In the genomic region with DNA sequence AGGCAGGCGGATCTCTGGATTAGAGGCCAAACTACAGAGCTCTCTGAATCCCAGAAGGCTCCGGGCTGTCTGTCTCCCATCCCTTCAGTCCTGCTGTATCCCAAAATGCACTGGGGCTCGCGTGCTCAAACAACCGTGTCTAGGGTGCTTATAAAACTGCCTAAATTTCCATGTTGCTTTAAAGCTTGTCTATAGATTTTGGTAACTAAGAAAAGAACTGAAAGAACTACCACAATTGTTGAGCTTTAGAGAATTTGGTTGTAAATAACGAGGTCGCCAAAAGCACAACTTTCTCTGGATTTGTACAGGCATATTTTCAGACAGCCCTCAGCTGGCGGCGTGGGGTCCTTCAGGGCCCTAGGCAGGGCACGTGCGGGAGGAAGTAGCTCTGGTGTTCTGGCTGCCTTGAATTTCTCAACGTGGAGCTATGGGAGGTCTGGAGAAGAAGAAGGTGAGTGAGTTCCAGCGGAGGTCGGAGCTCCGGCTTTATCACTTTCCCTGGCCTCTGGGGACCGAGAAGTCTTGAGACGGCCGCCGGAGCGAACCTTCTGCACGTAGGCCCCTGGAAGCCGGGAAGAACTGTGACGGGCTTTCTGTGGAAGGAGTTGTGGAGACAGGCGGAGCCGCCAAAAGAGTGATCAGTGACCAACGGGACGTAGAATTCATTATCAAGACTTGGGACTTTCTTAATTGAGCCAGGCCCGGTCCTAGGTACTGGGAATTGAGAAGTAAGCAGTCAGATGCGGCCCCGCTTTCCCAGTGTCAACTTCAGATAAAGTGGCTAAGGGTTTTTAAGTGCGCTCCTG, we compare ENCODE assay signal across 8 mouse cellular contexts. TPM values are rescaled to one million over a fixed set of nuclear protein-coding genes. Genes with fewer than 3 reads are reported as not detected.
DNase-seq lines count a peak whose midpoint lies in the region; ATAC-seq and TF ChIP-seq lines count a peak whose summit lies in the region.

A gene (plus strand): TSS at position 366 of the 806 bp plus-strand sequence.

- H3K4me1 ChIP-seq in G1E (ENCODE audit: insufficient read depth, low read depth, low read length): peaks cover 34% of the 10 kb centered on the region
- peaks cover 18% of the 10 kb centered on the region for H3K4me1 ChIP-seq in forebrain, embryonic 16.5 days (replicated peaks; ENCODE audit: control insufficient read depth, insufficient read depth, low read length)
- no peaks in the 10 kb centered on the region for H3K4me1 ChIP-seq in lung, embryonic 14.5 days (ENCODE audit: insufficient read depth)
- H3K4me1 ChIP-seq in olfactory bulb, adult 2 months (ENCODE audit: control insufficient read depth, insufficient read depth, low read length): peaks cover 3% of the 10 kb centered on the region; the same call in 1 of the 2 replicates
- peaks cover 9% of the 10 kb centered on the region; the same call in 1 of the 2 replicates for H3K4me1 ChIP-seq in thymus, adult 2 months (replicated peaks; ENCODE audit: control insufficient read depth, insufficient read depth, low read length)

- peak within 1 kb of the TSS; percentile 88 for H3K4me2 ChIP-seq in forebrain, embryonic 16.5 days (ENCODE audit: low read length)
- H3K4me2 ChIP-seq in lung, embryonic 14.5 days: peak within 1 kb of the TSS; percentile 70

- intact Hi-C loops in heart, postnatal 36 days (cut with DNase I): loop anchor here (2.0 kb wide), 1 partner anchor 31 kb away; a partner anchor contains a TSS

- H3K9ac ChIP-seq in forebrain, embryonic 16.5 days (replicated peaks; ENCODE audit: low read depth, low read length): peak within 1 kb of the TSS; percentile 52
- peak within 1 kb of the TSS; percentile 67 for H3K9ac ChIP-seq in lung, embryonic 14.5 days

- peak; percentile 70 for DNase-seq in G1E (ENCODE audit: low spot score)
- DNase-seq in cerebellum, adult 11-12 months: peak; percentile 79
- DNase-seq in heart, postnatal 36 days: peak; percentile 79 to 90
- DNase-seq in layer of hippocampus, adult 2 months (ENCODE audit: low spot score in 2 of 2): peak; percentile 74 to 86
- DNase-seq in lung, embryonic 14.5 days: peak; percentile 94
- peak; percentile 75 for DNase-seq in thymus, adult 2 months

- 0 out of 2 replicates have a peak, but pooled peaks cover 4% of the 10 kb centered on the region for H3K27me3 ChIP-seq in G1E (ENCODE audit: insufficient read depth, low read length)
- no peaks in the 10 kb centered on the region for H3K27me3 ChIP-seq in forebrain, embryonic 16.5 days (replicated peaks; ENCODE audit: control insufficient read depth, insufficient read depth, low read length)
- H3K27me3 ChIP-seq in lung, embryonic 14.5 days (ENCODE audit: insufficient read depth, low read length): no peaks in the 10 kb centered on the region
- no peaks in the 10 kb centered on the region for H3K27me3 ChIP-seq in thymus, adult 2 months (ENCODE audit: control insufficient read depth, insufficient read depth, low read length)

- no peak for TF ChIP-seq POLR2A in olfactory bulb, adult 2 months (IDR thresholded peaks at IDR 0.05; ENCODE audit: insufficient read depth, low read depth, low read length)
- TF ChIP-seq POLR2A in thymus, adult 2 months (IDR thresholded peaks at IDR 0.05; ENCODE audit: control insufficient read depth, extremely low read depth, insufficient read depth, low read length, poor library complexity): no peak

- under 1% methylated on average over 31 of the region's 31 CpGs for WGBS in forebrain, embryonic 16.5 days
- WGBS in lung, embryonic 14.5 days: under 1% methylated on average over 31 of the region's 31 CpGs
- WGBS in olfactory bulb, adult 2 months: under 1% methylated on average over 31 of the region's 31 CpGs
- under 1% methylated on average over 31 of the region's 31 CpGs for WGBS in thymus, adult 2 months

- no peak for TF ChIP-seq CTCF in G1E (IDR thresholded peaks at IDR 0.05; ENCODE audit: low read depth, low read length)
- peak; percentile 15 for TF ChIP-seq CTCF in layer of hippocampus, adult 2 months (conservative IDR thresholded peaks at IDR 0.05)
- TF ChIP-seq CTCF in lung, embryonic 14.5 days (IDR thresholded peaks at IDR 0.05; ENCODE audit: low read depth): 0 out of 2 replicates have a peak, but pooled peaks have one; percentile 12
- no peak for TF ChIP-seq CTCF in olfactory bulb, adult 2 months (IDR thresholded peaks at IDR 0.05; ENCODE audit: insufficient read depth, low read depth, low read length)
- 0 out of 2 replicates have a peak, but pooled peaks have one; percentile 20 for TF ChIP-seq CTCF in thymus, adult 2 months (IDR thresholded peaks at IDR 0.05; ENCODE audit: borderline replicate concordance, control insufficient read depth, extremely low read depth, insufficient read depth, low read length, poor library complexity)

- peak within 1 kb of the TSS; percentile 42; the same call in 1 of the 2 replicates for H3K27ac ChIP-seq in forebrain, embryonic 16.5 days (ENCODE audit: low read length)
- peak within 1 kb of the TSS; percentile 98 for H3K27ac ChIP-seq in layer of hippocampus, adult 2 months
- H3K27ac ChIP-seq in lung, embryonic 14.5 days (ENCODE audit: low read depth): peak within 1 kb of the TSS; percentile 68
- H3K27ac ChIP-seq in olfactory bulb, adult 2 months (ENCODE audit: insufficient read depth, low read depth, low read length): no peak within 1 kb of the TSS
- peak within 1 kb of the TSS; percentile 21; the same call in 1 of the 2 replicates for H3K27ac ChIP-seq in thymus, adult 2 months (ENCODE audit: control insufficient read depth, insufficient read depth, low read length)

- H3K9me3 ChIP-seq in G1E (replicated peaks): no peaks in the 10 kb centered on the region
- no peaks in the 10 kb centered on the region for H3K9me3 ChIP-seq in forebrain, embryonic 16.5 days (ENCODE audit: control insufficient read depth, low read length)
- no peaks in the 10 kb centered on the region for H3K9me3 ChIP-seq in lung, embryonic 14.5 days (ENCODE audit: low read depth, low read length)

- ATAC-seq in G1E (ENCODE audit: extremely low read depth, insufficient number of reproducible peaks, low FRiP score, poor library complexity, severe bottlenecking): peak; percentile 78
- ATAC-seq in forebrain, embryonic 16.5 days: peak; percentile 97
- peak; percentile 95 for ATAC-seq in lung, embryonic 14.5 days (ENCODE audit: insufficient read depth)

- peaks cover 31% of the 10 kb centered on the region for H3K36me3 ChIP-seq in G1E (replicated peaks)
- no peaks in the 10 kb centered on the region for H3K36me3 ChIP-seq in forebrain, embryonic 16.5 days (ENCODE audit: control insufficient read depth, insufficient read depth)
- H3K36me3 ChIP-seq in lung, embryonic 14.5 days (ENCODE audit: insufficient read depth): peaks cover 9% of the 10 kb centered on the region; the same call in 1 of the 2 replicates
- no peaks in the 10 kb centered on the region for H3K36me3 ChIP-seq in thymus, adult 2 months (ENCODE audit: control insufficient read depth, insufficient read depth, low read length)

- H3K4me3 ChIP-seq in G1E (ENCODE audit: low read depth, low read length): peak within 1 kb of the TSS; percentile 80
- H3K4me3 ChIP-seq in forebrain, embryonic 16.5 days (replicated peaks; ENCODE audit: low read length): peak within 1 kb of the TSS; percentile 63
- peak within 1 kb of the TSS; percentile 90 for H3K4me3 ChIP-seq in layer of hippocampus, adult 2 months
- peak within 1 kb of the TSS; percentile 79 for H3K4me3 ChIP-seq in lung, embryonic 14.5 days (ENCODE audit: low read depth, low read length)
- H3K4me3 ChIP-seq in olfactory bulb, adult 2 months (ENCODE audit: insufficient read depth, low read depth, low read length): peak within 1 kb of the TSS; percentile 62
- peak within 1 kb of the TSS; percentile 95 for H3K4me3 ChIP-seq in thymus, adult 2 months (ENCODE audit: control insufficient read depth, insufficient read depth, low read length)

RNA-seq across cellular contexts. Expression of the gene that starts here (rescaled TPM):
- 127 and 141 TPM in 2 replicates for total RNA-seq in G1E (2014; fragmentation: Nextera tagmentation)
- 166 and 213 TPM in 2 replicates for total RNA-seq in G1E (2017)
- 36.3 and 73.0 TPM in 2 replicates for polyA plus RNA-seq in G1E (2012)
- 73.4 and 75.5 TPM in 2 replicates for polyA plus RNA-seq in forebrain, embryonic 16.5 days (2015; fragmentation: Nextera tagmentation; extraction: Ambion mirVana)
- total RNA-seq in heart, postnatal 36 days (2021): 10 to 100 TPM; 27.9 to 29.2 TPM
- 10 to 100 TPM; 34.8 to 40.5 TPM for total RNA-seq in layer of hippocampus, adult 2 months (2021)
- 77.2 and 82.0 TPM in 2 replicates for polyA plus RNA-seq in lung, embryonic 14.5 days (2014; fragmentation: Nextera tagmentation; extraction: Ambion mirVana)
- polyA plus RNA-seq in olfactory bulb, adult 2 months (2012; ENCODE audit: insufficient read depth, insufficient read length, low replicate concordance, missing spikeins): not detected in 2 replicates
- polyA plus RNA-seq in thymus, adult 2 months (2012; rRNA removed): 53.1 and 55.6 TPM in 2 replicates

Comparison
In these comparisons a context has a peak if more than half of its experiments do, and no peak if none do; other contexts are left out.
1. RNA of the gene that starts here (polyA plus RNA-seq): 77.2 to 82.0 TPM in lung, embryonic 14.5 days, 73.4 to 75.5 TPM in forebrain, embryonic 16.5 days, 36.3 to 73.0 TPM in G1E and 53.1 to 55.6 TPM in thymus, adult 2 months; not detected in olfactory bulb, adult 2 months; every median in the first group is over 10 times any median in the second.
2. CTCF ChIP-seq: peak in layer of hippocampus, adult 2 months (single experiment), lung, embryonic 14.5 days (single experiment) and thymus, adult 2 months (single experiment); none in G1E (single experiment) and olfactory bulb, adult 2 months (single experiment).
3. Peak in every context shown above with its lines, with median percentiles within 50 percentile points of each other: ATAC-seq, DNase-seq and H3K4me3 ChIP-seq.